Mouse (Mus musculus): ENCODE data around the gene Trpm3.

The Trpm3 gene

GRCm38 (mm10) chr19:22308081-22308480 lies 169.2 kb downstream of the Trpm3 start:
- no peak for DNase-seq (ENCODE audit: low spot score)

GRCm38 (mm10) chr19:22317306-22317705 lies 178.5 kb downstream of the Trpm3 start:
- DNase-seq (ENCODE audit: low spot score) = no peak

- no peak for DNase-seq (ENCODE audit: low spot score)
Measured at GRCm38 (mm10) chr19:22326813-22327212, 188.0 kb downstream of the Trpm3 start.

GRCm38 (mm10) chr19:22327226-22327625 lies 188.4 kb downstream of the Trpm3 start:
- no peak for DNase-seq (ENCODE audit: low spot score)

GRCm38 (mm10) chr19:22336278-22336677 lies 197.4 kb downstream of the Trpm3 start:
- DNase-seq (ENCODE audit: low spot score) = no peak

GRCm38 (mm10) chr19:22337468-22337867 lies 198.6 kb downstream of the Trpm3 start:
- DNase-seq (ENCODE audit: low spot score) = peak; percentile 86

- DNase-seq (ENCODE audit: low spot score) = no peak
Measured at GRCm38 (mm10) chr19:22338927-22339326, 200.1 kb downstream of the Trpm3 start.

GRCm38 (mm10) chr19:22354037-22354541 lies 215.2 kb downstream of the Trpm3 start:
- DNase-seq (ENCODE audit: low spot score) = no peak

- no peak for DNase-seq (ENCODE audit: low spot score)
Measured at GRCm38 (mm10) chr19:22386890-22387289, 248.0 kb downstream of the Trpm3 start.

GRCm38 (mm10) chr19:22394700-22395099 lies 255.9 kb downstream of the Trpm3 start:
- no peak for DNase-seq (ENCODE audit: low spot score)

- DNase-seq (ENCODE audit: low spot score) = no peak
Measured at GRCm38 (mm10) chr19:22404049-22404448, 265.2 kb downstream of the Trpm3 start.

GRCm38 (mm10) chr19:22418239-22418638 lies 279.4 kb downstream of the Trpm3 start:
- no peak for DNase-seq (ENCODE audit: low spot score)

GRCm38 (mm10) chr19:22437207-22437606 lies 298.4 kb downstream of the Trpm3 start:
- DNase-seq (ENCODE audit: low spot score) = no peak

- DNase-seq (ENCODE audit: low spot score) = no peak
Measured at GRCm38 (mm10) chr19:22447418-22448339, 308.8 kb downstream of the Trpm3 start.

GRCm38 (mm10) chr19:22448340-22449288 lies 309.8 kb downstream of the Trpm3 start:
- no peak for DNase-seq (ENCODE audit: low spot score)

GRCm38 (mm10) chr19:22451290-22451689 lies 312.4 kb downstream of the Trpm3 start:
- no peak for DNase-seq (ENCODE audit: low spot score)

GRCm38 (mm10) chr19:22456935-22457334 lies 318.1 kb downstream of the Trpm3 start:
- no peak for DNase-seq (ENCODE audit: low spot score)

GRCm38 (mm10) chr19:22462043-22462442 lies 323.2 kb downstream of the Trpm3 start:
- DNase-seq (ENCODE audit: low spot score) = no peak

GRCm38 (mm10) chr19:22463506-22463905 lies 324.7 kb downstream of the Trpm3 start:
- no peak for DNase-seq (ENCODE audit: low spot score)

GRCm38 (mm10) chr19:22469608-22470007 lies 330.8 kb downstream of the Trpm3 start:
- no peak for DNase-seq (ENCODE audit: low spot score)

- DNase-seq (ENCODE audit: low spot score) = peak; percentile 7
Measured at GRCm38 (mm10) chr19:22473030-22473712, 334.3 kb downstream of the Trpm3 start.
